Mouse (Mus musculus): ENCODE measurements around the gene Gls. TPM values are rescaled to one million over a fixed set of nuclear protein-coding genes. Genes with fewer than 3 reads are reported as not detected.

Gene Gls
- polyA plus RNA-seq, 1 experiment: 89.5 TPM

DNA sequence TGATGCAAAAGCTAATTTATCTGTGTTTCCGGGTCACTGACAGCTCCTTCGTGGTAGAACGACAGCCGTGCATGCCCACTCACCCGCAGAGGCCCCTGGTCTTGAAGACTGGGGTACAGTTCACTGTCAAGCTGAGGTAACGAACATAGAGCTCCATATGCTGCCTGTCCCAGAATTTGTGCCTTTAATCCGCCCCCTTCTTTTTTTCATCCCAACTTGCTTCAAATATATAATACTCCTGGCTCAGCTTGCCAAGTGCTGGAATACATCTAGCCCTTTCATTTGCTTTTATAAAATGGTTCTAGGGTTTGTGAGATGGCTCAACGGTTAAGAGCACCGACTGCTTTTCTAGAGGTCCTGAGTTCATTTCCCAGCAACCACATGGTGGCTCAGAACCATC, 92.5 kb downstream of the Gls start:
- Histone ChIP-seq H3K4me1 (ENCODE audit: control insufficient read depth, insufficient read depth, low read length) (peaks cover 11% of the 10 kb centered on the region), H3K27ac (ENCODE audit: insufficient read depth, low read depth, low read length) (no peak overlapping the region), H3K4me3 (ENCODE audit: insufficient read depth, low read length) (no peak overlapping the region)
- TF ChIP-seq CTCF (IDR thresholded peaks at IDR 0.05; ENCODE audit: low read depth, low read length) (no peak), POLR2A (IDR thresholded peaks at IDR 0.05; ENCODE audit: borderline replicate concordance, low read depth, low read length) (no peak)

- Histone ChIP-seq H3K27ac (ENCODE audit: insufficient read depth, low read depth, low read length) (no peak overlapping the region), H3K4me1 (ENCODE audit: control insufficient read depth, insufficient read depth, low read length) (peaks cover 11% of the 10 kb centered on the region), H3K4me3 (ENCODE audit: insufficient read depth, low read length) (no peak overlapping the region)
- no peak for TF ChIP-seq CTCF (IDR thresholded peaks at IDR 0.05; ENCODE audit: low read depth, low read length)
- TF ChIP-seq POLR2A (IDR thresholded peaks at IDR 0.05; ENCODE audit: borderline replicate concordance, low read depth, low read length): no peak
These were observed 95.7 kb downstream of the Gls start for GRCm38 (mm10) chr1:52137292-52137691.

- Histone ChIP-seq H3K27ac (ENCODE audit: insufficient read depth, low read depth, low read length) (no peak overlapping the region), H3K4me1 (ENCODE audit: control insufficient read depth, insufficient read depth, low read length) (no peaks in the 10 kb centered on the region)
- no peak for TF ChIP-seq CTCF (IDR thresholded peaks at IDR 0.05; ENCODE audit: low read depth, low read length)
- TF ChIP-seq POLR2A (IDR thresholded peaks at IDR 0.05; ENCODE audit: borderline replicate concordance, low read depth, low read length): no peak
These were observed 99.8 kb downstream of the Gls start for GRCm38 (mm10) chr1:52133254-52133653.

DNA sequence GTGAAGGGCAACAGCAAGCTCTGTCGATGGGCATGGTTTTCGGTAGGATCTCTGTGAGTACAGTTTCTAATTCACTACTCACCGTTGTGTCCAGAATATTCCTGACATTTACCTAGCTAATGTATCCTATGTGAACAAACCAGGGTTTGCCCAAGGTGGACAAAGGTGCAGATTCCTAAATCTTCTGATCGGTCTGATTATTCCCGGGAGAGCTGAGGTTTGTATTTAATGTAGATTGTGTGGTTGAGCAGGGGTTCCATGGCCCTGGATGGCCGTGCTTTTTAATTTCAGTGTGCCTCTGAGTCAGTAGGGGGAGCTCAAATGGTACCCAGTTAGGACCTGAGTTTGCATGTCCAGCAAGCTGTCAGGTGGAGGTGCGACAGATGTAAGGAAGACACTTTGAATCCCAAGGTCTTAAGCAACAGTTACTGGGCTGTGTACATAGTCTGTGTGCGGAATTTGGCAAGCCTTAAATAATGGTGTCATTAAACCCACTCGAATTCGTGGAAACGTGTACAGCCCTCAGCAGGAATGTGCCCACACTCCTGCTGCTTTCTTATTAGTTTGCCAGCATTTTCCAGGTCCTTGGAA, 101.2 kb downstream of the Gls start:
- H3K4me1 ChIP-seq (ENCODE audit: control insufficient read depth, insufficient read depth, low read length): no peaks in the 10 kb centered on the region; the same call in 1 of the 2 replicates
- H3K27ac ChIP-seq (ENCODE audit: insufficient read depth, low read depth, low read length): no peak overlapping the region
- no peak overlapping the region for H3K4me3 ChIP-seq (ENCODE audit: insufficient read depth, low read length)
- TF ChIP-seq CTCF (IDR thresholded peaks at IDR 0.05; ENCODE audit: low read depth, low read length) (no peak), POLR2A (IDR thresholded peaks at IDR 0.05; ENCODE audit: borderline replicate concordance, low read depth, low read length) (no peak)

More at GRCm38 (mm10) chr1:52133254-52133653, 99.8 kb downstream of the Gls start:
- H3K4me3 ChIP-seq (ENCODE audit: insufficient read depth, low read length): no peak overlapping the region

- TF ChIP-seq CTCF (IDR thresholded peaks at IDR 0.05; ENCODE audit: low read depth, low read length) (no peak), POLR2A (IDR thresholded peaks at IDR 0.05; ENCODE audit: borderline replicate concordance, low read depth, low read length) (no peak)
- no peak overlapping the region for H3K4me3 ChIP-seq (ENCODE audit: insufficient read depth, low read length)
- H3K27ac ChIP-seq (ENCODE audit: insufficient read depth, low read depth, low read length): no peak overlapping the region
- H3K4me1 ChIP-seq (ENCODE audit: control insufficient read depth, insufficient read depth, low read length): peaks cover 4% of the 10 kb centered on the region
These were observed 103.2 kb downstream of the Gls start for GRCm38 (mm10) chr1:52129794-52130193.

DNA sequence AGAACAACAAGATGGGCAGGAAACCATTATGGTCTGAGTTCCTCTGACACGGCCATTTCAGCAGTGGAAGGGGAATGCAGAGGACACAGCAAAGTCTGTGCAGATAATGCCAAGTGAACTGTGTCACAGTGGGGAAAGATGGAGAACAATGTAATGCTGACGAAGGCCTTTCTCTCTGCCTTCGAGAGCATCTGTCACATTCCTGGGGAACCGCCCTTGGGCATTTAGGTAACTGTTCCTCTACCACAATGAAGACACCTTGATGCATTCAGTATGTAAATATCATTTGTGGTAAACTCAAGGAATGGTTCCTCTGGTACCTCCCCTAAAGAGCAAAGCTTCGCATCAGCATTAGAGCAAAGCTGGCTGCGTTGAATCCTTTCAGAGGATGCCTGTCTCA, 105.7 kb downstream of the Gls start:
- Histone ChIP-seq H3K4me3 (ENCODE audit: insufficient read depth, low read length) (no peak overlapping the region), H3K4me1 (ENCODE audit: control insufficient read depth, insufficient read depth, low read length) (peaks cover 6% of the 10 kb centered on the region), H3K27ac (ENCODE audit: insufficient read depth, low read depth, low read length) (no peak overlapping the region)
- no peak for TF ChIP-seq POLR2A (IDR thresholded peaks at IDR 0.05; ENCODE audit: borderline replicate concordance, low read depth, low read length)
- TF ChIP-seq CTCF (IDR thresholded peaks at IDR 0.05; ENCODE audit: low read depth, low read length): no peak

DNA sequence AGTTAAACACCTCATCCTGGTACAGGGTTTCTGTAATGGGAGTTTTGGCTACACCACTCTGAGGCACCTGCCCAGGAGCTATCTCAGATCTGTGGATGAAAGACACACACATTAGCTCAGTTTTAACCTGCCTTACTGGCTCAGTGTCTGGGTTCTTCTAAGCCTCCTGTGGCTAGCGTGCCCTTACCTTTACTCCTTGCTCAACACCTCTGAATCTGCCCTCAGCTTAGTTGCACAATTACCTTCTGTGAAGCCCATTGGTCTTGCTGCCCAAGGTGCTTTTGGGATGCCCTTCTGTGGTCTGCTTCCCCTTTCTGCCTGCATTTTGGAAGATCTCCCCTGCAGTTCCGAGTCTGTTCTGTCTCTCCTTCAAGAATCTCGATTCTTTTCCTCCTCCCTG, 108.2 kb downstream of the Gls start:
- TF ChIP-seq CTCF (IDR thresholded peaks at IDR 0.05; ENCODE audit: low read depth, low read length): no peak
- Histone ChIP-seq H3K4me3 (ENCODE audit: insufficient read depth, low read length) (no peak overlapping the region), H3K27ac (ENCODE audit: insufficient read depth, low read depth, low read length) (no peak overlapping the region), H3K4me1 (ENCODE audit: control insufficient read depth, insufficient read depth, low read length) (peaks cover 14% of the 10 kb centered on the region)

DNA sequence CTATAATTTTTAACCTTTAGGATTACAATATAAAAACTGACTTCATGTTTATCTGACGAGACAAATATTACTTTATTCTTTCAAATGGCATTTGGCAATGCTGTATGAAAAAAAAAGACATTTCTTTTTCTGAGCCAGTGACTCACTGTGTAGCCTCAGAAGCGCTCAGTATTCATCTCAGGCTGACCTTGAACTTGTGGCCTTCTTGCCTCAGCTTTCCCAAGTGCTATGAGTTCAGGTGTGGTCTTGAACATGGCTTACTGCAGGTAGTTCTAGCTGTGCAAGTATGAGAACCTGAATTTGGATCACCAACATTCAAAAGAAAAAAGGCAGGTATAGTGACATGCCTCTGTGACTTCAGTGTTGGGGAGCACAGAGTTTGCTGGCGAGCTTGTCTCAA, 112.0 kb downstream of the Gls start:
- Histone ChIP-seq H3K4me3 (ENCODE audit: insufficient read depth, low read length) (no peak overlapping the region), H3K4me1 (ENCODE audit: control insufficient read depth, insufficient read depth, low read length) (peaks cover 14% of the 10 kb centered on the region), H3K27ac (ENCODE audit: insufficient read depth, low read depth, low read length) (no peak overlapping the region)
- TF ChIP-seq POLR2A (IDR thresholded peaks at IDR 0.05; ENCODE audit: borderline replicate concordance, low read depth, low read length) (no peak), CTCF (IDR thresholded peaks at IDR 0.05; ENCODE audit: low read depth, low read length) (no peak)

DNA sequence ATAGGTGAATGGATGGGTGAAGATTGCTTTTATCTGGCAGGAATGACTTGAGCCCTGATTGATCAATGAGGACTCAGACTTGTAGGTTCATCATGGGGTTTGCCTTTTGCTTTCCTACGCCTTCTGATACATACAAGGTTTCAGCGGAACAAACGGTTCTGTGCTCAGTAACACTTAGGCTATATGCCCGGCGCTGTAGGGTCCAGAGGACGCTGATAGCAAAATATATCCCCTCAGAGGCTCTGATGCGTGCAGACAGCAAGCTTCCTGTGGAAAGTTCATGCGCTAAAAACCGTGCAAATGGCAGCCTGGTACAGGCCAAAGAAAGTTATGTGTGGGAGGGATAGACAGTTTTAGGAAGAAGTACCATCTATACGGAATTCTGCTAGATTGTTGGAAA, 112.8 kb downstream of the Gls start:
- H3K27ac ChIP-seq (ENCODE audit: insufficient read depth, low read depth, low read length): no peak overlapping the region
- TF ChIP-seq CTCF (IDR thresholded peaks at IDR 0.05; ENCODE audit: low read depth, low read length) (no peak), POLR2A (IDR thresholded peaks at IDR 0.05; ENCODE audit: borderline replicate concordance, low read depth, low read length) (no peak)
- peaks cover 14% of the 10 kb centered on the region for H3K4me1 ChIP-seq (ENCODE audit: control insufficient read depth, insufficient read depth, low read length)
- H3K4me3 ChIP-seq (ENCODE audit: insufficient read depth, low read length): peak overlapping the region; percentile 73

- peaks cover 12% of the 10 kb centered on the region for H3K4me1 ChIP-seq (ENCODE audit: control insufficient read depth, insufficient read depth, low read length)
- TF ChIP-seq POLR2A (IDR thresholded peaks at IDR 0.05; ENCODE audit: borderline replicate concordance, low read depth, low read length) (no peak), CTCF (IDR thresholded peaks at IDR 0.05; ENCODE audit: low read depth, low read length) (no peak)
- peak overlapping the region; percentile 73 for H3K4me3 ChIP-seq (ENCODE audit: insufficient read depth, low read length)
- H3K27ac ChIP-seq (ENCODE audit: insufficient read depth, low read depth, low read length): no peak overlapping the region
These were observed 113.3 kb downstream of the Gls start for GRCm38 (mm10) chr1:52119691-52120090.
